Mouse (Mus musculus): ENCODE measurements at regions not wholly inside any gene's neighbourhood (a gene's known extent, or its start where the extent isn't known, plus 50 kb on each side); places are given as distances from the start of the nearest gene placed in this dataset.

GRCm38 (mm10) chr2:50519129-50519504, 222.5 kb upstream of the Mmadhc start:
- DNase-seq, result no peak

- peak; percentile 19 for DNase-seq
Observed at GRCm38 (mm10) chr2:50518371-50519128, 221.9 kb upstream of the Mmadhc start.

- peak; percentile 69 for DNase-seq
Observed at GRCm38 (mm10) chr2:50513276-50513675, 216.7 kb upstream of the Mmadhc start.

- DNase-seq, result no peak
Observed at GRCm38 (mm10) chr2:50498713-50499112, 202.1 kb upstream of the Mmadhc start.

- DNase-seq, result no peak
Observed at GRCm38 (mm10) chr2:50496057-50496433, 199.4 kb upstream of the Mmadhc start.

GRCm38 (mm10) chr2:50495141-50496056, 198.8 kb upstream of the Mmadhc start:
- DNase-seq, result no peak

- DNase-seq, result no peak
Observed at GRCm38 (mm10) chr2:50493597-50494335, 197.2 kb upstream of the Mmadhc start.

GRCm38 (mm10) chr2:50463799-50464198, 167.2 kb upstream of the Mmadhc start:
- DNase-seq, result peak; percentile 1

GRCm38 (mm10) chr2:50462378-50462777, 165.8 kb upstream of the Mmadhc start:
- no peak for DNase-seq

- no peak for DNase-seq
Observed at GRCm38 (mm10) chr2:50456654-50457053, 160.1 kb upstream of the Mmadhc start.

GRCm38 (mm10) chr2:50448117-50448516, 151.5 kb upstream of the Mmadhc start:
- no peak for DNase-seq

- DNase-seq, result no peak
Observed at GRCm38 (mm10) chr2:50445963-50446485, 149.4 kb upstream of the Mmadhc start.

- no peak for DNase-seq
Observed at GRCm38 (mm10) chr2:50440333-50440732, 143.7 kb upstream of the Mmadhc start.

- no peak for DNase-seq
Observed at GRCm38 (mm10) chr2:50433166-50433565, 136.6 kb upstream of the Mmadhc start.

- no peak for DNase-seq
Observed at GRCm38 (mm10) chr2:50425151-50425550, 128.6 kb upstream of the Mmadhc start.

GRCm38 (mm10) chr2:50419648-50420047, 123.0 kb upstream of the Mmadhc start:
- no peak for DNase-seq

GRCm38 (mm10) chr2:50417643-50418042, 121.0 kb upstream of the Mmadhc start:
- no peak for DNase-seq

- no peak for DNase-seq
Observed at GRCm38 (mm10) chr2:50417135-50417534, 120.5 kb upstream of the Mmadhc start.

GRCm38 (mm10) chr2:50416056-50416455, 119.5 kb upstream of the Mmadhc start:
- no peak for DNase-seq

- no peak for DNase-seq
Observed at GRCm38 (mm10) chr2:50405932-50406331, 109.3 kb upstream of the Mmadhc start.

- no peak for DNase-seq
Observed at GRCm38 (mm10) chr2:50403106-50403505, 106.5 kb upstream of the Mmadhc start.

- DNase-seq, result no peak
Observed at GRCm38 (mm10) chr2:50398576-50398975, 102.0 kb upstream of the Mmadhc start.
